Mouse (Mus musculus) skeletal muscle tissue, postnatal 0 days (tissue): ENCODE results near the gene Rmi2. TPM values are rescaled to one million over a fixed set of nuclear protein-coding genes. Genes with fewer than 3 reads are reported as not detected.

Source experiments
- polyA plus RNA-seq: library from polyadenylated mRNA; unstranded; fragments of >200 nt; fragmentation: Nextera tagmentation; extraction: Ambion mirVana; gene quantifications from 2 replicates; pipeline ENCODE4 v1.2.1, GENCODE M21; 2015

The Rmi2 gene
- polyA plus RNA-seq, result 0.41 and 0.60 TPM in 2 replicates

GRCm38 (mm10) chr16:10834911-10835587 is at the start of gene Rmi2:
Rmi2 (plus strand) TSS chr16:10835059.

GRCm38 (mm10) chr16:10785371-10786231 is 49.3 kb upstream of the Rmi2 start, which contains the start of gene Socs1:
Socs1 (minus strand) TSS chr16:10785536.

DNA sequence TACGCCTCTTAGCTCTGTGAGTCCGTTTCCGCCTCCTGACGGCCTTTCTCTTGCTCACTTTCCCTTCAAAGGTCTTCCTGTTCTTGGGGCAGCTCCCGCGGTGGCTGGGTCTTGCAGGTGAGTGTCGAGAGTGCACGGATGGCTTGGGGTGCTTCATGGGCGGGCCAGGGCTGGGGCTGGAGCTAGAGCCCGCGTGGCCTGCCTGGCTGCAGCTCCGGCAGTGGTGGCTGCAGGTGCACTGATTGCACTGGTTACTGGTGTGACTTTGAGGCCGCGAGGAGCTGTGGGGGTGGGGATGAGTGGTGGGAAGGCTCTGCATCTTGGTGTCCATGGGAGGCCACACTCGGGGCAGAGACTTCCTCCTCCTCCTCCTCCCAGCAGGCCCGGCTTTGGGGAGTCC is 46.6 kb upstream of the Rmi2 start, which contains the start of gene Tnp2:
Gene Tnp2, minus strand, starts transcription at position 390 of the 400 bp plus-strand sequence.

DNA sequence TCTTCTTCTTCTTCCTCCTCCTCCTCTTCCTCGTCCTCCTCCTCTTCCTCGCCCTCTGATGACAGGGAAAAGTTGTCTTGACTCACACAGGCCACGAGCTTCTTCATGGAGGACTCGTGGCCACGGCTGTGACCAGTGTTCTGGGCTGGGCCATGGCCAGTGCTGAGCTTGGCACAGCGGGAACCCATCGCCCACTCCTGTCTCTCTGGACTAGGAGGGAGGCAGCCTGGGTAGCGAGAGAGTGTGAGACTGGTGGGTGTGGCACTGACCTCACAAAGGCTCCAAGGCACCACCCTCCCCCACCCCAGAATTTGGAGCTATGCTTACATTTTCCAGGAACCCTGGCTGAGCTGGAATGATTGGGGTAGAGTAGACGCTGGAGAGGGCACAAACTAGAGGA is 44.2 kb upstream of the Rmi2 start, which contains the start of gene Prm3:
Gene Prm3, minus strand, starts transcription at position 213 of the 400 bp plus-strand sequence.

DNA sequence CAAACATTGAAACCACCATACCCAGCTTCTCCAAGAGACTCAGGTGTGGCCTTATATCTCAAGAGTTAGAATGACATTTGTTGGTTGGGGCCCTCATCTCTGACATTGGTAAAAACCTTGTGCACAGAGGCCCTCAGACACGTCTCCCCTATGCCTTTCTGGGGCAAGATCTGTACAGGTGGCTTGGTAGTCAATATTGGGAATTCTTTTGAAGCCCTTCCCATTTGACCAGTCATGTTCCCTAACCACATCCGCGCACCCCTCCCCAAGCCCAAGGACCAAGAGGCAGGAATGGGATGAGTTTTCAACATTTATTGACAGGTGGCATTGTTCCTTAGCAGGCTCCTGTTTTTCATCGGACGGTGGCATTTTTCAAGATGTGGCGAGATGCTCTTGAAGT is 38.8 kb upstream of the Rmi2 start, which contains the start of gene Prm2:
Gene Prm2, minus strand, starts transcription at position 101 of the 400 bp plus-strand sequence.

GRCm38 (mm10) chr16:10805789-10806527 is 28.9 kb upstream of the Rmi2 start, which contains the start of gene Prm1:
Prm1 (minus strand) TSS chr16:10805839.

DNA sequence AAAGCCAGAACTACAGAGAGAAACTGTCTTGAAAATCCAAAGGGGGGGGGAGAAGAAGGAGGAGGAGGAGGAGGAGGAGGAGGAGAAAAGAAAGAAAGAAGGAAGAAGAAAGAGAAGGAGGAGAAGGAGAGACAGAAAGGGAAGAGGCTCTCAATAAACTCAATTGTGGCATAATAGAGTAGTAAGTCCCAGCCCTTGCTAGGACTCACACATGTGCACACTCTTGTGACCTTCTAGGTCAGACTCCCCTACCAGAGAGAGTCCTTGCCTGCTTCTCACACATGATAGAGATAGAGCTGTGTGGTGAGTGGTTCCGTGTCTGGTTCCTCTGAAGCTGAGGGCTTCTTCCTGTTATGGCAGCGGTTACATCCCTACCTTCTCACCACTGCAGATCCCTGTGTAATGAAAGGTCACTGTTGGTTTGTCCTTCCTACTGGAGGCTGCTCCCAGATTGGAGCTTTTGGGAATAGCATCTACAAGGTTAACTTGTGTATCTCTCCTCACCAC is 21.9 kb upstream of the Rmi2 start, which contains the start of gene Gm11172:
Gene Gm11172, plus strand, starts transcription at position 51 of the 507 bp plus-strand sequence.

Other genes starting within 250 kb of the Rmi2 start
- gene Socs1, start 49.5 kb upstream of the Rmi2 start, polyA plus RNA-seq, result 4.3 and 6.8 TPM in 2 replicates
- not detected in 2 replicates for gene Tnp2, start 46.4 kb upstream of the Rmi2 start, polyA plus RNA-seq
- not detected in 2 replicates for gene Prm3, start 44.1 kb upstream of the Rmi2 start, polyA plus RNA-seq
- not detected in 2 replicates for gene Prm2, start 38.9 kb upstream of the Rmi2 start, polyA plus RNA-seq
- not detected in 2 replicates for gene Prm1, start 29.2 kb upstream of the Rmi2 start, polyA plus RNA-seq
- not detected in 2 replicates for gene Gm11172, start 22.1 kb upstream of the Rmi2 start, polyA plus RNA-seq
- 14.8 and 16.1 TPM in 2 replicates for gene Snn, start 225.9 kb downstream of the Rmi2 start, polyA plus RNA-seq
- gene Litaf, start 231.1 kb downstream of the Rmi2 start, polyA plus RNA-seq, result 63.1 and 65.7 TPM in 2 replicates